Mouse (Mus musculus) embryonic stem cell, embryonic (primary cell): Measurements from ENCODE around the gene Pgghg.

Experiments
- CTCF ChIA-PET, 4 experiments: fragments of 300-600 bp in 2 of 4; fragments of 350-600 bp in 2 of 4; sonication (Branson Sonifier 250); formaldehyde crosslinking; loops; one replicate each; lab custom pipeline; 2022; ENCODE audit warnings: inconsistent platforms in 2 of 4; lab: Charles Lee
- POLR2A ChIA-PET, 4 experiments: fragments of 300-600 bp in 2 of 4; fragments of 350-600 bp in 2 of 4; sonication (Branson Sonifier 250); formaldehyde crosslinking; loops; one replicate each; lab custom pipeline; 2022; ENCODE audit warnings: antibody characterized with exemption in 4 of 4, inconsistent platforms in 1 of 4; lab: Charles Lee

Gene Pgghg

DNA sequence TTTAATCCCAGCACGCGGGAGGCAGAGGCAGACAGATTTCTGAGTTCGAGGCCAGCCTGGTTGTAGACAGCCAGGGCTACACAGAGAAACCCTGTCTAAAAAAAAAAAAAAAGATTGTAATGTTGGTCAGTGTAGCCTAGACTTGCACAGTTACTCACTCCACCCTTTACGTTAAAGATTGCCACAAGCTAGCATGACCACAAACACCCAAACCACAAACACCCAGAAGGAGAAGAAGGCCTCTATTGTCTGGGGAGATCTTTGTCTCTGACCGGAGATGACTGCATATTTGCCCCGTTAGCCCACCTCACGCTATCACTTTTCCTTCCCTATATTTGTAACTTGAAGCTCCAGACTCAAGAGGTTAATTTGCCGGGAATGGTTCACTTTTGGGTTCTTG is 40.5 kb downstream of the Pgghg start:
- CTCF ChIA-PET: interaction anchor here in 1 of 4 experiments (1.2 to 1.5 kb wide), 2 partner anchors 14 to 67 kb away, joined by 6 read pairs; partner anchors contain the start of gene Ifitm1
- POLR2A ChIA-PET: interaction anchor here in 3 of 4 experiments (0.6 to 2.7 kb wide), 22 partner anchors 8 to 196 kb away, joined by 3 to 15 read pairs (median 4); partner anchors contain the start of genes Ifitm1 (in 1 of the 3) and Rnh1 (in 1 of the 3)

DNA sequence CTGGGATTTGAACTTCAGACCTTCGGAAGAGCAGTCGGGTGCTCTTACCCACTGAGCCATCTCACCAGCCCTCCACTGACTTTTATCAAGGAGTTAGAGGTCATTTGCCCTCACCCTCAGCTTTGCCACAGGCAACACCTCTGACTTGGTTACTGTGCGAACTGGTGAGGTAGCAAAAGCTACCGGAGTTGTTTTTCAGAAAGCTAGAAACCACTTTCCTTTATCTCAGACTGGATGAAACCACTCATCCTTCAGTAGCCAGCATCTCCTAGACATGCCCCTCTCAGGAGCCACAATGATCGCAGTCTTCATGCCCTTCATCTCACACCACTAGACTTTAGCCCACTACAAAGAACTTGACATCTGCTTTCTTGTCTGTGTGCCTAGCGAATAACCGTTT is 41.8 kb downstream of the Pgghg start:
- ChIA-PET CTCF (interaction anchor here in 3 of 4 experiments (1.0 to 1.5 kb wide), 4 partner anchors 15 to 66 kb away, joined by 3 to 6 read pairs (median 5); partner anchors contain the start of gene Ifitm1 (in 1 of the 3)), POLR2A (interaction anchor here (0.5 to 2.7 kb wide), 15 partner anchors 7 to 77 kb away, joined by 3 to 15 read pairs (median 5); partner anchors contain the start of gene Ifitm1 (in 1 of the 4))

GRCm38 (mm10) chr7:140987182-140988138 is 46.3 kb downstream of the Pgghg start:
- CTCF ChIA-PET: interaction anchor here in 1 of 4 experiments (0.7 kb wide), 1 partner anchor 77 kb away, joined by 5 read pairs; no protein-coding TSS in a partner anchor
- POLR2A ChIA-PET: interaction anchor here in 3 of 4 experiments (0.5 to 1.6 kb wide), 12 partner anchors 11 to 94 kb away, joined by 3 to 7 read pairs (median 3); no protein-coding TSS in a partner anchor

DNA sequence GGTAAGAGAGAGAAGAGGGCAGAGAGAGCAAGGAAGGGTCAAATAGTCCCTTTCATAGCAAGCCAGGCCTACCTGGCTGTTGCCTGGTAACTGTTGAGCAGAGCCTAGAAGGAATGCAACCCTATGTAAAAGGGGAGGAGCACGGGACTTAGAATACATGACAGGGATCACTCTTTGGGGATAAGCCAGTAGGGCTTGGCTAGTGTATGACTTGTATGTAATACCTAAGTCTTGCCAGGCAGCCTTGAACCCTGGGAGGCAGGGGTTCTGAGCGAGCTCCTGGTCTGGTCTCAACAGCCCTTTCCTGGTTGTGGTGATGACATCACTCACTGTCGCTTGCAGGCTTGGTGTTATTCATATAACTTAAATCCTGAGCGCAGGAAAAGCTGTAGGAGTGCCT is 47.8 kb downstream of the Pgghg start:
- ChIA-PET CTCF (interaction anchor here in 2 of 4 experiments (0.8 to 2.5 kb wide), 5 partner anchors 19 to 86 kb away, joined by 3 to 11 read pairs (median 4); no protein-coding TSS in a partner anchor), POLR2A (interaction anchor here in 3 of 4 experiments (0.6 to 4.6 kb wide), 18 partner anchors 12 to 872 kb away, joined by 3 to 26 read pairs (median 4); partner anchors contain the start of genes Psmd13 (in 1 of the 3), Ptdss2 (in 1 of the 3) and Sirt3 (in 1 of the 3))

- POLR2A ChIA-PET: interaction anchor here (0.7 to 4.6 kb wide), 34 partner anchors 8 to 1777 kb away, joined by 3 to 26 read pairs (median 4); partner anchors contain the start of genes Gm45785 (in 1 of the 4), Psmd13 (in 1 of the 4), Ptdss2 (in 1 of the 4) and Rassf7 (in 1 of the 4)
- CTCF ChIA-PET: interaction anchor here in 3 of 4 experiments (0.6 to 2.5 kb wide), 6 partner anchors 18 to 139 kb away, joined by 3 to 11 read pairs (median 5); partner anchors contain the start of gene Ifitm1 (in 1 of the 3)
These were observed 49.0 kb downstream of the Pgghg start for GRCm38 (mm10) chr7:140990185-140990584.

DNA sequence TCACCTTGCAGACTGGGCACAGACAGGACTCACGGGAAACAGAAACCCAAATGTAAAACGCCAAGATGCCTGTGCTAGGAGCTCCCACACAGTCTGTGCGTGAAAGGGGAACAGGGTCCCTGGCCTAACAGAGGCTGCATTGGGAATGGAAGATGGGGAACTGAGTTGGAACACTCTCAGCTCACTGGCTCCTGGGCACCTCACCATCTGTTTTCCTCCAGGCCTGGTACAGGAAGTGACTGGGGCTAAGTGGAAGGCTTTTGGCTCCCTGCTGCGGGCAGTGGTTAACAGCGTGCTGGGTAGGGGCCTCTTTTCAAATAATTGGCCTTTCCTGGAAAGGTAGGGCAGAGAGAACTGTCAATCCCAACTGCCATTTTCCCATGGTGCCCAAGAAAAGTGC is 49.4 kb downstream of the Pgghg start:
- CTCF ChIA-PET: interaction anchor here in 3 of 4 experiments (0.6 to 2.5 kb wide), 5 partner anchors 18 to 140 kb away, joined by 3 to 11 read pairs (median 5); partner anchors contain the start of gene Ifitm1 (in 1 of the 3)
- POLR2A ChIA-PET: interaction anchor here (0.6 to 4.6 kb wide), 23 partner anchors 8 to 1777 kb away, joined by 3 to 26 read pairs (median 4); partner anchors contain the start of genes Gm45785 (in 1 of the 4) and Ric8a (in 1 of the 4)

GRCm38 (mm10) chr7:140991117-140991689 is 50.0 kb downstream of the Pgghg start:
- POLR2A ChIA-PET: interaction anchor here (0.6 to 4.6 kb wide), 12 partner anchors 9 to 1778 kb away, joined by 3 to 26 read pairs (median 5); no protein-coding TSS in a partner anchor

More at GRCm38 (mm10) chr7:140991117-140991689, 50.0 kb downstream of the Pgghg start:
- CTCF ChIA-PET: interaction anchor here in 3 of 4 experiments (0.5 to 2.5 kb wide), 5 partner anchors 17 to 75 kb away, joined by 3 to 11 read pairs (median 5); partner anchors contain the start of gene Ifitm1 (in 1 of the 3)
